Mouse (Mus musculus) ES-CJ7 (cell line): ENCODE measurements around the gene Clba1.

Source experiments
- DNase-seq: peaks from one replicate; pipeline ENCODE4 v3.0.0; 2011; ENCODE audit warnings: low read depth, low spot score

Clba1 gene

GRCm38 (mm10) chr12:112808587-112809364 lies at the start of gene Clba1:
Clba1 (plus strand) TSS chr12:112808937.
- peak; percentile 90 for DNase-seq

GRCm38 (mm10) chr12:112759471-112759870 lies 49.3 kb upstream of the Clba1 start:
- no peak for DNase-seq

DNA sequence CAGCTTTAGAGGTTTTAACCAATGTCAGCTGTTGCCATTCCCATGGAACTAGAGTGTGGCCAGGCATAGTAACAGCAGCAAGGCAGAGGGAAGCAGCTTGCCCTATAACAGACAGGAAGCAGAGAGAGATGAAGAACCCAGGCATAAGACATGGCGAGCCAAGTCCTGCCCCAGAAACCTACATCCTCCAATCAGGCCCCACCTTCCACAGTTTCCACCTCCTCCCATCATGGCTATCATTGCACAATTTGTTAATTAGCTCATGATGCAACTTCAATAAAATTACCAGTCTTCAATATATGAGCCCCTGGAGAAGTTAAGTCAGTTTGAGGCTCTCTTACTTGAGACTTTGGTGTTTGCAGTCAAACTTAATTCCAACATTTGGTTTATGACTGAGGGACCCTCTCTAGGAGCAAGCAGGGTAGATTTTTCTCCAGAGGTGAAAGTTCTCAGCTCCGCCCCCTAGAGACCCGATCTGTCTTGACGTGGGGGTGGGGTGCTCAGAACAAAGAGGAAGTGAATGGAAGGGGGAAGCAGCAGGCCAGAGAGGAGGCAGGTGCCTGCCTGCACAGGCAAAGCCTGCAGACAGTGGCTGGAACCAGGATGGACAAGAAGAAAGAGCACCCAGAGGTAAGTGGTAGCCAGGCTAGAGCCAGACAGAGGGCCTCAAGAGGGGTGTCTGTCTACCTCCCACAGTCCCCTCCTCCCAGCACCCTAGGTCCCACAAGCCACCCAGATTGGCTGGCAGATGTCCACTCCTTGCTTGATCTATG lies 48.4 kb upstream of the Clba1 start, which contains the start of gene Pld4:
Gene Pld4, plus strand, starts transcription at position 502 of the 773 bp plus-strand sequence.
- DNase-seq: peak; percentile 37

DNA sequence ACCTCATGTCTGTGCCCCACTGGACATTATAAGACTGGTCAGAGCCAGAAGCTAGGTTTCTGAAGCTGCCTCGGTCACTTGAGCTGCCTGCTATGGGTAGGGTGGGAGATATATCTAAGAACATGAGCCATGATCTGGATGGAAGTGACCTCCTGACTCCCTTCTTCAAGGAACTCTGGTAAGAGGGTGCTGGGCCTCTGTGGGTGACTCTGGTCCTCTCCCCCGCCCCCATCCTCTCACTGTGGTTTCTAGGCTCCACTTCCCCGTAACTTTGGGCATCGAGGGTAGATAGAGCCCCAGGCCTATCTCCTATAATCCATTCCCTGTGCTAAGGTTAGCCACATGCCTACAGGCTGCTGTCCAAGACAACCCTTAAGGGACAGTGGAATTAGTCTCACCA lies 47.3 kb upstream of the Clba1 start:
- no peak for DNase-seq

DNA sequence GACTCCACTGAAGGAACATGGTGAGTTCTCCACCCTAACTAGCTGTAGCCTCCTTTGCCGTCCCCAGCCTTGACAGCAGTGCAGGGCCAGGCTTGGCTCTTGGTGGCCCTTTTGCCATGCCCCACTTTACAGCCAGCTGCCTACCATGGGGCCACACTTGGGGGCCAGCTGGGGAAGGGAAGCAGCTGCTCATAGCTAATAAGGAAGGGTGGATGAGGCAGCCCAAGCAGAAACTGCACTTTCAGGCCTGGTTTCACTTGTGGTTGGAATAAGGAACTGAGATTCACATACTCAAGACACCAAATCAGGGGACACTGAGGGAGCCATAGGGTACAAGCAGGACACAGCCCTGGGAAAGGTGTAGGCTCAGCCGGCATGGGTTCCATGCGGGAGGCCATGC lies 46.7 kb upstream of the Clba1 start:
- DNase-seq: no peak

GRCm38 (mm10) chr12:112763176-112763575 lies 45.6 kb upstream of the Clba1 start:
- no peak for DNase-seq

DNA sequence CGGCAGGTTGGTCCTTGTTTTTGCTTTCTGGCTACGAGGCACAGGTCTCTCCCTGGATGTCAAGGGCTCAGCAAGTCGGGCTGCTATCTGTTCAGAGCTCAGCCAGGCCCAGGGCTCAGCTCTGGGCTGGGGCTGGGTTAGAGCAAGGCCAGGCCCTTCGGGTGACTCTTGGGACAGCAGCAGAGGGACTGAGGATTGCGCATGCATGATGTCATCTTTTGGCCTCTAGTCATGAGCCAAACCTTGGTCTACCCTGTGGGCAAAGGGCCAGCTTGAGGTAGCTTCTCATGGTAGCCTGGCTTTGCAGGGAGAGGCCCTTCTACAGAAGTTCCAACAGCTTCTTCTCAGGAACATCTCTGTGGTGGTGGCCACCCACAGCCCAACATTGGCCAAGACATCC lies 44.6 kb upstream of the Clba1 start:
- no peak for DNase-seq

DNA sequence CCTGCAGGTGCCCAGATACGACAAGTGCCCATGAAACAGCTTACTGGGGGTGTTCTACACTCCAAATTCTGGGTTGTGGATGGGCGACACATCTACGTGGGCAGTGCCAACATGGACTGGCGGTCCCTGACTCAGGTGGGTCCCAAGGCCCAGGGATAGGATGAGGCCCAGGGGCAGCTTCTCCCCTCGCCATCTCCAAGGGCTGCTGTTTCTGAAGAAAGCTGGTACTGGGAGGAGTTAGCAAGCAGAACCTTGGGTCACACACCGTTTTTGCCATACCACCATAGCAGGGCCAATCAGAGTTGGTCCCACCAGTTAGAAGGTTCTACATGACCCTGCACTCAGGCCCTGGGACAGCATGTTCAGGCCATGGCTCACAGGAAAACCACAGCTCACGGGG lies 43.7 kb upstream of the Clba1 start:
- no peak for DNase-seq

DNA sequence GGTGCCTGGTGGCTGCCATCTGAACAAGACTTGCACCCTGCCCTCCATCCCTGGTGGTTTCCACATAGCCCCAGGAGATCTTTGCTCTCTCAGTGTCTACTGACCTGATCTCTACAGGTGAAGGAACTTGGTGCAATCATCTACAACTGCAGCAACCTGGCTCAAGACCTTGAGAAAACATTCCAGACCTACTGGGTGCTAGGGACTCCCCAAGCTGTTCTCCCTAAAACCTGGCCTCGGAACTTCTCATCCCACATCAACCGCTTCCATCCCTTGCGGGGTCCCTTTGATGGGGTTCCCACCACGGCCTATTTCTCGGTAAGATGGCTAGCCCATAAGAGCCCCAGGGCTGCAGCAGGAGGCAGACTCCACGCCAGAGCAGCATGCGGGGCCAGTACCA lies 42.2 kb upstream of the Clba1 start:
- DNase-seq: no peak

GRCm38 (mm10) chr12:112767036-112767890 lies 41.5 kb upstream of the Clba1 start:
- no peak for DNase-seq

DNA sequence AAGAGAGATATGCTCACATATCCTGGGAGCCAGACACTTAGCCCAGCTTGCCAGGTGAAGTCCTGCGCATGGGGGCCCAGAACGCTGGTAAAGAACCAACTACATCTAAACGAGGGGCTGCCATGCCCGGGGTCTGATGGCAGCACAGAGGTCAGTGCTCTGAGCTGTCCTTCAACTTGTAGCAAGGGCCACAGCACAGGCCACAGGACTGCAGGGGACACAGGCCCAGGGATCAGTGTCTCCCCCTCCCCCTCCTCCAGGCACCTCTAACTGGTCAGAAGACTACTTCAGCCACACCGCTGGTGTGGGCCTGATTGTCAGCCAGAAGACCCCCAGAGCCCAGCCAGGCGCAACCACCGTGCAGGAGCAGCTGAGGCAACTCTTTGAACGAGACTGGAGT lies 40.6 kb upstream of the Clba1 start:
- DNase-seq: no peak

DNA sequence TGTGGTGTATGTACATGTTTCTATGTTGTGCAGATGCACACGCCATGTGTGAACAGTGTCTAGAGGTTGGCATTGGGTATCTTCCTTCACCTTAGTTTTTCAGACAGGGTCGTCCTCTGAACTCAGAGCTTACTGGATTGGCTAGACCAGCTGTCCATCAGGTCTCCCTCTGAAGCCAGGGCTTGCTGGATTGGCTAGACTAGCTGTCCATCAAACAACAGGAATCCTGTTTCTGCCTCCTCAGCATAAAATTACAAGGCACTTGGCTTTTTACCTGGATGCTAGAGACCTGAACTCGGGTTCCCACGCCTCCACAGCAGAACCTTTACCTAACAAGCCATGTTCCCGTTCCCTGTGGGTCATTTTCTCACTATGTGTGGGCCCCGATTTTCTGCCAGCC lies 39.7 kb upstream of the Clba1 start:
- peak; percentile 63 for DNase-seq

DNA sequence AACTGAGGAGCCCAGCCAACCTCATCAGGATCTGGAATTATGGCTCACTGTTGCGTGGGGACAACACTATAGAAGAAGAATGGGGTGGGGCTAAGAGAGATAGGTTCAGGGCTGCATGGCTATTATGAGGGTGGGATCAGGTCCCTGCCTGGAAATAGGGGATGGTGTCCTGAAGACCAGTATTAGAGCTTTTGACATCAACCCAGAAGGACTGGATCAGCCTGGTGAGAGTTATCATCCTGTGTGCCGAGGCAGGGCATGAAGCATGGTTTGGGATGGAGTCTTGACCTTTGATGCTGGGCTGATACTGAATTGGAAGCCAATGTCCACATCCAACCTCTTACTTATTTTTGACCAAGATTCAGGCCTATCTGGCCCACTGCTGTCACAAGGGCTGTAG lies 39.0 kb upstream of the Clba1 start:
- no peak for DNase-seq

DNA sequence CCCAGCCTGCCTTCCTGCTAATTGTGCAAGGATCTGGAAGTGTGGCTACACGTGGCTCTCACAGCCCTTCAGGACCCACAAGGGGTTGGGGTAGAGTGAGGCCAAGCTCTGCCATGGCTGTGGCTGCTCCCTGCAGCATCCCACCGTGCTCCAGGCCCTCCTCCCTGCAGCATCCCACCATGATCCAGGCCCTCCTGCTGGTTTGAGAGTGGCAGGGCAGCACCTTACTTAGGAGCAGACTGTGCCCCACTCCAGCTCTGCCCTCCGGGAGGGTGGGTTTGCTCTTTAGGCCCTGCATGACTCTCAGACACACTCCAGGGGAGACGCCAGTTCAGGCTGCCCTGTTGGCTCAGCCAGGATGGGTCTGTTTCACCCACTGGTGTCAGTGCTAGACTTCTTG lies 38.3 kb upstream of the Clba1 start:
- no peak for DNase-seq

GRCm38 (mm10) chr12:112772306-112772705 lies 36.4 kb upstream of the Clba1 start:
- no peak for DNase-seq

GRCm38 (mm10) chr12:112773366-112773765 lies 35.4 kb upstream of the Clba1 start:
- no peak for DNase-seq

GRCm38 (mm10) chr12:112774026-112774425 lies 34.7 kb upstream of the Clba1 start:
- no peak for DNase-seq

DNA sequence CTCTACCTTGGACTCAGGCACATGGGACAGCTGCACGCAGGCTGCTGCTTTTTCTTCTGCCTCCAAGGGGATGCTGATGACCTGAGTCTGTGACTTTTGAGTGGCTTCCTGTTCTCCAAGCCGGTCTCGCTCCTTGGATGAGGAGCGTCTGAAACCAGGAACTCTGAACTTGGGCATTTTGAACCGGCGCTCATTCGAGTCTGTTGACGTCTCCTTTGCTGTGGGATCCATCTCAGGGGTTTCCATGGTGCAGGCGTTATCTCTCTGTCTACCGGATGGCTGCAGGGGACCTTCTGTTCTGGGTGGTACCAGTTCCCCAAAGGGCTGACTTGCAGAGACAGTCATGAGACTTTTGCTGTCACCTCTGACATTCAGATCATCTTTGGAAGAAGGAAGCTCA lies 34.3 kb upstream of the Clba1 start:
- DNase-seq: no peak

GRCm38 (mm10) chr12:112791026-112791425 lies 17.7 kb upstream of the Clba1 start:
- no peak for DNase-seq

DNA sequence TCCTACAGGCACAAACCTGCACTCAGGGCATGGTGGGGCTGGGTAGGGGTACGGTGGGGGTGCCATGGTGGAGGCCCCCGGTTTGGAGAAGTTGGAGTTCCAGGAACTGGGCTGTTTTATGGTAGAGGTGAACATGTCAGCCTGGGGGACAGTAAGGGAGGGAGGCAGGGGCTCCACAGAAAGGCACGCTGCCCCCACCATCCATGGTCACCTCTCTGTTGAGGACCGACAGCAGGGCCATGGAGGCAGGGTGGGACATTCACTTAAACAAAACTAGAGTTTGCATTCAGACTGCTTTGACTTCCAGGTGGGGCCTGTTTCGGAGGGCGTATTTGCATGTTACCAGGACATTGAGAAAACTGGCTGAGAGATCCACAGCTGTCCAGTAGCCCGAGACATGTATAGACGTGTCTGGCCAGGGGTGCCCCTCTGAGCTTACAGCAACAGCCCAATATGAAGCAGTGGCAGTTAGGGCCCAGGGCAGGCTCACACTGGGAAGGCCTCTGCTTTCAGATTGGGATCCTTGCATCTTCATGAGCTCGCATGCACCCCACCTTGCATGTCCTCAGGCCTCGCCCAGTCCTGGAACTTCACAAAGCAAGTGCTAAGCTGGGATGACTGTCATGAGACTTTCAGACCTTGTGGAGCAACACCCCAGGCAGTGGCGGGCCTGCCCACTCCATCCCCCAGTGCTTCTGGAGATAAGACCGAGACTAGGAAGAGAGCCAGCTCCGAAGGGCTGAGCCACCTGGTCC lies 15.0 kb upstream of the Clba1 start:
- DNase-seq: peak; percentile 66

- DNase-seq: peak; percentile 38
These were observed 14.4 kb upstream of the Clba1 start for GRCm38 (mm10) chr12:112794356-112794816.
